Mouse (Mus musculus) embryonic facial prominence, embryonic 14.5 days (tissue): ENCODE measurements around the gene Cd38. TPM values are rescaled to one million over a fixed set of nuclear protein-coding genes. Genes with fewer than 3 reads are reported as not detected.

Experiments used
- ATAC-seq: fragments of 200-750 bp; cut with Nextera tagmentation; 2 replicates; pipeline ENCODE4 v1.8.0; 2017; ENCODE audit warnings: low read depth, moderate number of reproducible peaks, moderate TSS enrichment
- DNase-seq: peaks from one replicate; pipeline ENCODE4 v3.0.0-alpha.2; 2015; ENCODE audit warnings: low spot score
- H3K27ac ChIP-seq: fragments of 300-500 bp; sonication (generic); replicated peaks from 2 replicates; pipeline ENCODE4 v1.5.1; 2014; ENCODE audit warnings: low read depth, mild to moderate bottlenecking, low read length, moderate library complexity
- H3K27me3 ChIP-seq: fragments of 300-500 bp; sonication (generic); replicated peaks from 2 replicates; pipeline ENCODE4 v1.6.1; 2014; ENCODE audit warnings: low read length; ENCODE audit not compliant: control insufficient read depth, insufficient read depth
- H3K36me3 ChIP-seq: fragments of 300-500 bp; sonication (generic); 2 replicates; pipeline ENCODE4 v1.6.1; 2014; ENCODE audit warnings: low read length, mixed read lengths; ENCODE audit not compliant: control insufficient read depth, insufficient read depth
- H3K4me1 ChIP-seq: fragments of 300-500 bp; sonication (generic); 2 replicates; pipeline ENCODE4 v1.6.1; 2014; ENCODE audit warnings: antibody characterized with exemption, low read length; ENCODE audit not compliant: control insufficient read depth, insufficient read depth
- H3K4me2 ChIP-seq: fragments of 300-500 bp; sonication (generic); 2 replicates; pipeline ENCODE4 v1.6.1; 2014; ENCODE audit warnings: low read depth, mild to moderate bottlenecking, low read length, moderate library complexity, mixed read lengths
- H3K4me3 ChIP-seq: fragments of 300-500 bp; sonication (generic); 2 replicates; pipeline ENCODE4 v1.5.1; 2014; ENCODE audit warnings: low read depth, mild to moderate bottlenecking, low read length
- H3K9ac ChIP-seq: fragments of 300-500 bp; sonication (generic); 2 replicates; pipeline ENCODE4 v1.6.1; 2014; ENCODE audit warnings: low read depth, mild to moderate bottlenecking, low read length, moderate library complexity, mixed read lengths
- H3K9me3 ChIP-seq: fragments of 300-500 bp; sonication (generic); 2 replicates; pipeline ENCODE4 v1.6.1; 2016; ENCODE audit warnings: low read length; ENCODE audit not compliant: control insufficient read depth
- WGBS: fragments of 180-500 bp; shearing (Covaris S2); extraction: QIAGEN DNeasy Blood & Tissue Kit; methylation state at CpG from one replicate; pipeline ENCODE4 v1.1.7; 2014; 5-methylcytosine and 5-hydroxymethylcytosine counted together
- polyA plus RNA-seq: library from polyadenylated mRNA; unstranded; fragments of >200 nt; fragmentation: Nextera tagmentation; extraction: Ambion mirVana; gene quantifications from 2 replicates; pipeline ENCODE4 v1.2.1, GENCODE M21; 2014

The Cd38 gene
- polyA plus RNA-seq, 1 experiment from 2014 or later = 7.8 TPM

DNA sequence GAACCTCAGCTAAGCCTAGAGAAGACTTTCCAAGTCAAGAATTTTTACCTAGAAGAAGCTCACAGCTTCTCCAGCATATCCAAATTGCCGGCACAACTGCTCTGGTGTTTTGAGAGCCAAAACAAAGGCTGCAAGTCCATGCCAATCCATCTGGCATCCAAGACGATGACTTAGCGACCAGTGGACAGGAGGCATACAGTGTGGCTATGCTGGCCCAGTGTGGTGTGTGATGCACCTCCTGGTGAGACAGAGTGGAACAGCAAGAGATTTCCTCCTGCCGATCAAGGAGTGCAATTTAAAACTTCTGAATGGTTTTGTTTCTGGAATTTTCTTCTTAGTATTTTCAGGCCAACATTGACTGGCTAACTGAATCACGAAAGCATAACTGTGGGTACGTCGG lies 31.8 kb upstream of the Cd38 start:
- Histone ChIP-seq H3K27me3 (no peaks in the 10 kb centered on the region), H3K4me3 (no peak overlapping the region), H3K9me3 (no peaks in the 10 kb centered on the region), H3K9ac (no peak overlapping the region), H3K36me3 (no peaks in the 10 kb centered on the region), H3K4me2 (no peak overlapping the region), H3K27ac (no peak overlapping the region), H3K4me1 (no peaks in the 10 kb centered on the region)
- DNase-seq (no peak), ATAC-seq (no peak)
- WGBS = 85% methylated on average over 7 of the region's 7 CpGs

GRCm38 (mm10) chr5:43837372-43837771 lies 31.0 kb upstream of the Cd38 start:
- Histone ChIP-seq H3K4me1 (no peaks in the 10 kb centered on the region), H3K27ac (no peak overlapping the region), H3K4me3 (no peak overlapping the region), H3K27me3 (no peaks in the 10 kb centered on the region), H3K9me3 (no peaks in the 10 kb centered on the region), H3K9ac (no peak overlapping the region), H3K36me3 (no peaks in the 10 kb centered on the region), H3K4me2 (no peak overlapping the region)
- DNase-seq = no peak
- no peak for ATAC-seq
- 48% methylated on average over 5 of the region's 5 CpGs for WGBS

- H3K4me3 ChIP-seq = no peak overlapping the region
- no peaks in the 10 kb centered on the region for H3K36me3 ChIP-seq
- H3K27me3 ChIP-seq = no peaks in the 10 kb centered on the region
- H3K9me3 ChIP-seq = peaks cover 7% of the 10 kb centered on the region
- peak; percentile 72 for DNase-seq
- no peak overlapping the region for H3K4me2 ChIP-seq
- no peak overlapping the region for H3K9ac ChIP-seq
- no peak for ATAC-seq
- 46% methylated on average over 11 of the region's 11 CpGs for WGBS
- no peaks in the 10 kb centered on the region for H3K4me1 ChIP-seq
- no peak overlapping the region for H3K27ac ChIP-seq
Measured at GRCm38 (mm10) chr5:43841144-43842010, 27.0 kb upstream of the Cd38 start.

DNA sequence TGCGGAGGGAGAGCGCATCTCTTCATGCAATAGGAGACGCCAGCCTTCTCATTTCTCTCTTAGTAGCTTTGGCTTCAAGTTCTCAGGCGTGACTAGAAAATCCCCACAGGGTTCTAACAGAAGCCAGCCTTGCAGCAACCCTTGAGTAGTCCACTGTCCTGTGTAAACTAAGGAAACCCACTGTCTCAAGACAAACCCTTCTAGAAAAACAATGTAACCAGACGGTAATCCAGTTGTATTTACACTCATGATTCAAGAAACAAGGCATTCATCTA lies 26.4 kb upstream of the Cd38 start:
- Histone ChIP-seq H3K4me1 (no peaks in the 10 kb centered on the region), H3K4me2 (no peak overlapping the region), H3K9ac (no peak overlapping the region), H3K4me3 (no peak overlapping the region), H3K9me3 (peaks cover 7% of the 10 kb centered on the region), H3K27me3 (no peaks in the 10 kb centered on the region), H3K27ac (no peak overlapping the region), H3K36me3 (no peaks in the 10 kb centered on the region)
- ATAC-seq (no peak), DNase-seq (no peak)
- WGBS = 73% methylated on average over 5 of the region's 5 CpGs

- DNase-seq = no peak
- H3K27ac ChIP-seq = no peak overlapping the region
- no peaks in the 10 kb centered on the region for H3K36me3 ChIP-seq
- peaks cover 7% of the 10 kb centered on the region for H3K9me3 ChIP-seq
- H3K4me3 ChIP-seq = no peak overlapping the region
- no peak overlapping the region for H3K9ac ChIP-seq
- H3K4me2 ChIP-seq = no peak overlapping the region
- 57% methylated on average over 3 of the region's 3 CpGs for WGBS
- no peaks in the 10 kb centered on the region for H3K27me3 ChIP-seq
- no peak for ATAC-seq
- no peaks in the 10 kb centered on the region for H3K4me1 ChIP-seq
Measured at GRCm38 (mm10) chr5:43842576-43843155, 25.7 kb upstream of the Cd38 start.

- Histone ChIP-seq H3K9me3 (peaks cover 7% of the 10 kb centered on the region), H3K9ac (no peak overlapping the region), H3K4me2 (no peak overlapping the region), H3K27ac (no peak overlapping the region), H3K36me3 (no peaks in the 10 kb centered on the region), H3K27me3 (no peaks in the 10 kb centered on the region), H3K4me1 (no peaks in the 10 kb centered on the region), H3K4me3 (no peak overlapping the region)
- ATAC-seq (no peak), DNase-seq (no peak)
- WGBS = 83% methylated on average over 5 of the region's 5 CpGs
Measured at GRCm38 (mm10) chr5:43845083-43845482, 23.3 kb upstream of the Cd38 start.

GRCm38 (mm10) chr5:43845646-43846045 lies 22.7 kb upstream of the Cd38 start:
- 38% methylated on average over 1 of the region's 1 CpGs for WGBS
- Histone ChIP-seq H3K9ac (no peak overlapping the region), H3K4me2 (no peak overlapping the region), H3K36me3 (no peaks in the 10 kb centered on the region), H3K9me3 (peaks cover 7% of the 10 kb centered on the region), H3K27me3 (no peaks in the 10 kb centered on the region), H3K27ac (no peak overlapping the region), H3K4me3 (no peak overlapping the region), H3K4me1 (no peaks in the 10 kb centered on the region)
- ATAC-seq (0 out of 2 replicates have a peak, but pooled peaks have one; percentile 9), DNase-seq (no peak)

DNA sequence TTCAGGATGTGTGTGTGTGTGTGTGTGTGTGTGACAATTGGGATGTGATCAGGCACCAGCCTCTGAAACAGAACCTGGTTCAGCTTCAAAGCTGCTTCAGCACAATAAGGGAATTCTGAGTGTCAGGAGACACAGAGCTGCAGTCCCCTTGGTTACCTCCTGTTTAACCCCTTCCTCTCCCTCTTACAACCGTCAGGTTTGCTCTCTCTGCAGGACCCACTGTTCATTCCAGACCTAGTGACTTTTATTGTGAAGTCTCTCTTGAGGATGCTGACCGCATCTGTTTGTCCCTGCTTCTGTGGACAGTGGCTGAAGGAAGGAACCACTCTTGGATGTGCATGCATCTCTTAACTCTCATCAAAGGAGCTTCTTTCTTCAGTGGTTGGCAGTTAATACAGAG lies 22.1 kb upstream of the Cd38 start:
- Histone ChIP-seq H3K27me3 (no peaks in the 10 kb centered on the region), H3K4me2 (no peak overlapping the region), H3K4me1 (no peaks in the 10 kb centered on the region), H3K9ac (no peak overlapping the region), H3K4me3 (no peak overlapping the region), H3K36me3 (no peaks in the 10 kb centered on the region), H3K9me3 (peaks cover 7% of the 10 kb centered on the region), H3K27ac (no peak overlapping the region)
- peak; percentile 73; the same call in 1 of the 2 replicates for ATAC-seq
- 5% methylated on average over 2 of the region's 2 CpGs for WGBS
- peak; percentile 46 for DNase-seq

GRCm38 (mm10) chr5:43847555-43847954 lies 20.8 kb upstream of the Cd38 start:
- DNase-seq = no peak
- H3K4me1 ChIP-seq = no peaks in the 10 kb centered on the region
- no peaks in the 10 kb centered on the region for H3K27me3 ChIP-seq
- no peak overlapping the region for H3K4me3 ChIP-seq
- no peak overlapping the region for H3K27ac ChIP-seq
- H3K9ac ChIP-seq = no peak overlapping the region
- ATAC-seq = no peak
- no peaks in the 10 kb centered on the region for H3K36me3 ChIP-seq
- H3K4me2 ChIP-seq = no peak overlapping the region
- peaks cover 7% of the 10 kb centered on the region for H3K9me3 ChIP-seq
